Mouse (Mus musculus): ENCODE measurements around the gene Baiap2. TPM values are rescaled to one million over a fixed set of nuclear protein-coding genes. Genes with fewer than 3 reads are reported as not detected.
A peak's percentile ranks its signal among the peaks of the same experiment; 100 is the strongest.

Baiap2 gene
- total RNA-seq, 2 experiments from 2014 or later, result 249 to 287 TPM

DNA sequence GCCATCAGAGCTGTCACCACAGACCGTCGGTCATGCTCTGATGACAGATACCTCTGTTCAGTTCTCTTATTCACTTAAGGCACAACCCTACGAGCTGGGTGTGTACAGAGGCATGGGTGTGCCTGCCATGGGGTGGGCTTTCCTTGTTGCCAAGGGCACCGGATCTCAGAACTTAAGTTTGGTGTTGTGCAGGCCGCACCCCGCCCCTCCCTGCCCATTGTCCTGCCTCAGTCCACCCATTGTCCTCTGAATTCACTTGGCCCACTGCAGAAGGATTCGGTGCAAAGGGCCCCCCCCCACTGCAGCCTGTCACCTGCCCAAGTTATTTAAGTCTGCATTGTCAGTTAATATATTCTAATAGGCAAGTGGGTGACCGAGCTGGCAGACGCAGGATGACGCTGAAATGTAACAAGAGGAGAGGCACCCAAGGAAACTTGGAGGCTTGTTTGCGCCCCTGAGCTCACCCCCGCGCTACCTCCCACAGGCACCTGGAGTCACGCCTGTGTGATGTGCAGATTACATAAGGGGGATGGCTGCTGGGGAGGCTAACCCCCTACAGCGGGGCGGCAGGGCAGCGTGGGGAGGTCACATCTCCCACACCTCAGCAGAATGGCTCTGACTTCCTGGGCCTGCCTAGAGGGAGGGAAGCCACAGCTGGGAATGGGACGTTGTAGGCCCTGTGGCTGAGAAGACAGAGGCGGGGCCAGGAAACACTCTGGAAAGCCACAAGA is 4.6 kb upstream of the Baiap2 start:
- TF ChIP-seq CTCF (IDR thresholded peaks at IDR 0.05), result no peak
- peak overlapping the region; percentile 93 for H3K27ac ChIP-seq
- peak overlapping the region; percentile 23 for H3K4me3 ChIP-seq
- intact Hi-C loops (cut with DNase I), result loop anchor here (1.0 kb wide), 1 partner anchor 53 kb away; no protein-coding TSS in a partner anchor
- peak; percentile 67 to 73 for DNase-seq (ENCODE audit: extremely low spot score in 1 of 2, low spot score in 2 of 2)

DNA sequence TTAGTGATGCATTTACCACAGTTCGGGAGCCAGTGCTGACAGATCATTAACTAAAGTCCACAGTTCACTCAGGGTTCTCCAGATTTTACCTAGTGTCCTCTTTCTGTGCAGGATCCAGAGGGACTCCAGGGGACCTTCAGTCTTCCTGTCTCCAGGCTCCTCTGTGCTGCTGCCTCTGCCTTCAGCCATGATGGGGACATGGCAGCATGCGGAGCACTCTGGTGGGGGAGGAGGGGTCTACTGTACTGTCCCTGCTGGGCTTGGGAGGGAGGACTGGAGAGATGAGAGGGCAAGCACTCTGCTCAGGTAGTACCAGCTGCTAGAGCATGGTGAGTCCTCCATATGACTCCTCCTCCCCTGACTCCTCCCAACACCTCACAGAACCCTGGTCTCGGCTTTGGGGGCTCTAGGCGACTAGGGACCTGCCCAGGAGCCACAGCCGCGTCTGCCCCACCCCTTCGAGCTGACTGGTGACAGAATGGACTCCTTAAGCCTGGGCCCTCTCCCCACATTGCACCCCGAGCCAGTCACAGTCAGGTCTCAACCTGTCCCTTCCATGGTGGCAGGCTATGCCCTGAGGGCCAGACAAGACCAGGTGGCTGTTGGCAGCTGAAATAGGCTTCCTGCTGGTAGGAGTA is 3.4 kb upstream of the Baiap2 start:
- no peak for TF ChIP-seq CTCF (IDR thresholded peaks at IDR 0.05)
- intact Hi-C loops (cut with DNase I), result no loop called here
- Histone ChIP-seq H3K27ac (peak overlapping the region; percentile 93), H3K4me3 (peak overlapping the region; percentile 28)
- DNase-seq (ENCODE audit: extremely low spot score in 1 of 2, low spot score in 2 of 2), result no peak

DNA sequence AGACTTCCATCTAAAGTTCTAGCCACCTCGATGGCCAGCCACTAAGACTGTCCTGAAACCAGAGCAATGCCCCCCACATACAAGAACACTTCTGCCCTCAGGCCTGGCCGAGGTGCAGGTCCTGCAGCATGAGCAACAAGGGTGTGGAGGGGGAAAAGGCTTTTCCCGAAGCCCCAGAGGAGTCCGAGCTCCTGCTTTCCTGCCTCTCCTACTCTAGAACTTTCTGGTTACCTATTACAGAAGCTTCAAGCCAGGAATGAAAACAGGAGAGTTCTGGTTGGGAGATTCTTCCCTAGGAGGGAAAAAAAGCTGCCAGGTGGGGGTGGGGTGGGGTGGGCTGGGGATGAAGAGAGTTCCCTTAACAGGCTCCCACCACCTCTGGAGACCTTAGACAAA is 2.9 kb upstream of the Baiap2 start:
- H3K27ac ChIP-seq, result peak overlapping the region; percentile 93
- no peak for DNase-seq (ENCODE audit: extremely low spot score in 1 of 2, low spot score in 2 of 2)
- no peak for TF ChIP-seq CTCF (IDR thresholded peaks at IDR 0.05)
- H3K4me3 ChIP-seq, result peak overlapping the region; percentile 82
- intact Hi-C loops (cut with DNase I), result no loop called here

DNA sequence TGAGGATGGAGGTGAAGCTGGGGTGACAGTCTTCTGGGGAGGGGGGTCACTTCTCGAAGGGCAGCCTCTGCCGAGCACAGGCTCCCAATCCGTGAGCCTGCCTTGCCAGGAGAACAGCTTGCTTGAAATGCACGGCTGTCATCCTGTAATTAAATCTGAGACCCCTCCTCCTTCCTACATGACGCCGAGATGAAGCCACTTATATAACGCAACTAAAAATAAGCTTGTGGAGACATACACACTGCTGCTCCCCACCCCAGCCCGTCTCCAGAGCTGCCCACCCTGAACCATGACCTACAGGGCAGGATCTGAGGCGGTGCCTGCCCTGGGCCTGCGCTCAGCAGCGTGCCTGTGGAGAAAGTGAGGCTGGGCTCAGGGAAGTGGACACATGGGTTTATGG is 2.4 kb upstream of the Baiap2 start:
- Histone ChIP-seq H3K27ac (peak overlapping the region; percentile 93), H3K4me3 (peak overlapping the region; percentile 82)
- TF ChIP-seq CTCF (IDR thresholded peaks at IDR 0.05), result no peak
- intact Hi-C loops (cut with DNase I), result no loop called here
- DNase-seq (ENCODE audit: extremely low spot score in 1 of 2, low spot score in 2 of 2), result no peak

DNA sequence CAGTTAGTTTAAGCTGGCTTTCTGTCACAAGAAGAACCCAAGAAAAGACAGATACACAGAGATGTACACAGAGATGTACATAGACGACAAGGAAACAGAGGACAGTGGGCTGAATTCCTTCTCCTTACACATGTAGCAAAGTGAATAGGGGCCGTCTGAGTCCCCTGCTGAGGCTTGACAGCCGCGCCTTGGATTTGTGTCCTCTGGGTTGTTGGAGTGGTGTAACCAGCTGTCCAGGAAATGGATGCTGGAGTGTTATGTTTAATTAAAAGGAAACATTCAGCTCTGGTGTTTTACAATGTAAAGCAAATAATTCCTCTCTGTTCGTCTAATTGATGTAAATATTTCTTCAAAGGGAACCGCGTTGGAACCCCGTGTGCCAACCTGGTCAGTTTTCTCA is 769 bp upstream of the Baiap2 start:
- intact Hi-C loops (cut with DNase I), result loop anchor here (2.0 kb wide), 1 partner anchor 49 kb away; no protein-coding TSS in a partner anchor
- TF ChIP-seq CTCF (IDR thresholded peaks at IDR 0.05), result no peak
- Histone ChIP-seq H3K4me3 (peak overlapping the region; percentile 82), H3K27ac (peak overlapping the region; percentile 93)
- no peak for DNase-seq (ENCODE audit: extremely low spot score in 1 of 2, low spot score in 2 of 2)

DNA sequence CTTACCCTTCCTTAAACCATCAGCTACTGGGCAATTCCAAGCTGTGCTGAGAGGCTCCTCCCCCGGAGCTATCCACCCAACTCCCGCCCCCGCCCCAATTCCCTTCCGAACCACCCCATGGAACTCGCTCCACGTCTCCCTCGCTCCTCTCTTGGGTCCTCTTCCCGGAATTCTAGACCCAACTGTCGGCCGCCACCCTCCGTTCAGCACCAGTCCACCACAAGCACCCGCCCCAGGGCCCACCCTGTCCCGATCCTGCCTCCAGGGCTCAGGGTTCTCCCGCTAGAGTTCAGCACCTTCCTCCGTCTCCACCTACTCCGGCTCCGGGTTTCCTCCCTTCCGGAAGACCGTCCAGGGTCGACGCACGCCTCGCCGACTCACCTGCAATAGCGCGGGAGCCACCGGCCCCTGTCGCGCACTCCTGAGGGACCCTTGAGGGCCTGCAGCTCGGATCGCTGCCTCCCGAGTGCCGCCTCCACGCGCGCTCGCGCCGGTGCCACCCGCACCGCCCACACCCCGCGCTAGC is 299 bp upstream of the Baiap2 start:
- intact Hi-C loops (cut with DNase I), result loop anchor here (2.0 kb wide), 1 partner anchor 49 kb away; no protein-coding TSS in a partner anchor
- peak overlapping the region; percentile 82 for H3K4me3 ChIP-seq
- no peak for TF ChIP-seq CTCF (IDR thresholded peaks at IDR 0.05)
- DNase-seq (ENCODE audit: extremely low spot score in 1 of 2, low spot score in 2 of 2), result no peak
- H3K27ac ChIP-seq, result peak overlapping the region; percentile 93

DNA sequence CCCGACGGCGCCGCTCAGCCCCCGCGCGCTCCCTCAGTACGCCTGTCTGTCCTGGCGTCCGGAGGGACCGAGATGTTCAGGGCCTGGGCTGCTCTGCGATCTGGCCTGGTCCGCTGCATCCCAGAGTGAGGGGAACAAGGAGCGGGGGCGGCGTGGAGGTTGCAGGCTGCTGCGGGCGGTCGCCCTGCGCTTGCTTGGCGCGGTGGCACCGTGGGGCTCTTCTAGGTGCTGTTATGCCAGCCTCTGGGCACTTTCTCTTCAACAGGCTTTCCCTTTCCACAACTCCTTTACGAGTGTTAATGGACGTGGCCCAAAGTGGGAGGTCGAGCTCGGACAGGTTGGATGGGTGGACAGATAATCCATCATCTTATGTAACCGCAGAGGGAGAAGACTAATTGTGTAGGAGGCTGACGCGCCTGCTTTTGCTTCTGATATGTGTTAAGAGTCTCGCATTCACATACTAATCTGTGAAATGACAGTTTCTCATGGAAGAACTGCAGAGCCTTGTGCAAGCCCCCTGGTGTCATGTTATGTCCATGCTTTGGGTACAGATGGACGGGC is 945 bp downstream of the Baiap2 start:
- Histone ChIP-seq H3K27ac (peak overlapping the region; percentile 92), H3K4me3 (peak overlapping the region; percentile 97)
- peak in 1 of 2 experiments; percentile 54 for DNase-seq (ENCODE audit: extremely low spot score in 1 of 2, low spot score in 2 of 2)
- TF ChIP-seq CTCF (IDR thresholded peaks at IDR 0.05), result no peak
- intact Hi-C loops (cut with DNase I), result loop anchor here (2.0 kb wide), 1 partner anchor 47 kb away; no protein-coding TSS in a partner anchor

DNA sequence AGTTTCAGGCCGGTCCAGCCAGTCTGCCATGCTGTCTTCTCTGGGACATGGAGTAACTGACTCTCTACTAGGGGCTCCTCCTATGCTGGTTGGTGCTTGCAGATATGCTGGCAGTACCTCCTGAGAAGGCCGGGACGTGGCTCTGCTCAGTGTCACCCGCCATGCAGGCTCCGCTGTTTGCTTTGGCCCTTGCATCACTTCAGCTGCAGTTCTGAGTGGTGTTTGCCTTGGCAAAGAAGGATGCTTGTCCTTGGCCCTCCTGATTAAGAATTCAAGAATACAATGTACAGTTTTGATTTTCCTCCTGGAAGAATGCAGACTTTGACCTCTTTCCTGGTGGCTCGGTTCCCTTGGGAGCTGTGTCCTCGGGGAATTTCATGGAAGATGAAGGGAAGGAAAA is 2.8 kb downstream of the Baiap2 start:
- intact Hi-C loops (cut with DNase I), result no loop called here
- Histone ChIP-seq H3K4me3 (peak overlapping the region; percentile 97), H3K27ac (no peak overlapping the region)
- TF ChIP-seq CTCF (IDR thresholded peaks at IDR 0.05), result no peak
- DNase-seq (ENCODE audit: extremely low spot score in 1 of 2, low spot score in 2 of 2), result no peak

DNA sequence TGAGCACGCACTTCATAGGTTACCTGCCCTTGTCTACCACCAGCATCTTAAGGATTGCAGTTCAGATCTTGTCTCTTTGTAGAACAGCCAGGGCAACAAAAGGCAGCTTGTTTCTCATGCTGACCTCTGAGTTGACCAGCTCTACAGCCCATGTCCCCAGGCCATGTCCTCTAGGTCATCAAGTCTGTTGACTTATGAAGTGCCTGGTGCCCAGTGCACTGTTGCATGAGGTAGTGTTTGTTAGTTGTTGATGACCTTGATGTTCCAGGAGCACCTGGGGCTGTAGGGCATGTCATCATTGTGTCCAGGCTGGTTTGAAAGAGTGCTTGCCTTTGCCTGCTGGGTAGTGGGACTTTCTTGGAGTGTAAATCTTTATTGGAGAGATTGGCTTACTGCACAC is 4.9 kb downstream of the Baiap2 start:
- Histone ChIP-seq H3K27ac (no peak overlapping the region), H3K4me3 (peak overlapping the region; percentile 9)
- intact Hi-C loops (cut with DNase I), result no loop called here
- TF ChIP-seq CTCF (IDR thresholded peaks at IDR 0.05), result no peak
- no peak for DNase-seq (ENCODE audit: extremely low spot score in 1 of 2, low spot score in 2 of 2)

DNA sequence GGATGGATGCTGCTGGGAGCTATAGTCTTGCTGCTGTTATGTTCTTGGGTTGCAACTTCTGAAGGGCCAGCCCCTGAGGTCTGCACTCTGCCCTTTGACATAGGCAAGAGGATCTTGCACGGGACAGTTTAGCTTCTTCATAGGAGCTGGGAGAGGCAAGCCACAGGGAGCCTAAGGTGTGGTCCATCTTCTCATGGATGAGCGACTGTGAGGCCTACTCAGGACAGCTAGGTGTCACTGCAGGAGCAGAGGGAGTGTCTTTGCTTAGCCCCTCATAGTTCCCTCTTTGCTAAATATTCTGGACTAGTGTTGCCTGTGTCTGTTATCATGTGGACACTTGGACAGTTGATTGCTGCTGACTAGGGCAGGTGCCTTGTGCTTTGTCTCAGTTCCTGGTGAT is 5.3 kb downstream of the Baiap2 start:
- peak overlapping the region; percentile 9 for H3K4me3 ChIP-seq
- intact Hi-C loops (cut with DNase I), result no loop called here
- H3K27ac ChIP-seq, result no peak overlapping the region
- DNase-seq (ENCODE audit: extremely low spot score in 1 of 2, low spot score in 2 of 2), result no peak
- no peak; the same call in 1 of the 2 replicates for TF ChIP-seq CTCF (IDR thresholded peaks at IDR 0.05)

DNA sequence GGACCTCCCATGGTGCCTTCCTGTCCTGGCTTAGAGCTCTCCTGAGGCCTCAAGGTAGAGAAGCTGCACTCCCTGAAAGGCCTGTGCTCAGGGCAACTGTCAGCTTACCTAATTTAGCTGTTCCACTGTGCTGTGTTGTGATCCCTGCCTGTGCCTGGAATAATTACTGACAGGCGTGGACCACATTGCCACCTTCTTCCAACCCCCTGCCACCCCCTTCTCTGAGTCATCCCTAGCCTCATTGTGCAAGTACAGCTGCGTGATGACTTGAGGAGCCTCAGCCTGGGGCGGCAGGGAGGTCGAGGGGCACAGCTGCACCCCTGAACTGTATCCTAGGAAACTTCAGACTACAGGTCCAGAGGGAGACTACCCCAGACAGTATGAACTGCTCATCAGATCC is 5.7 kb downstream of the Baiap2 start:
- Histone ChIP-seq H3K27ac (no peak overlapping the region), H3K4me3 (no peak overlapping the region)
- TF ChIP-seq CTCF (IDR thresholded peaks at IDR 0.05), result no peak
- intact Hi-C loops (cut with DNase I), result no loop called here
- no peak for DNase-seq (ENCODE audit: extremely low spot score in 1 of 2, low spot score in 2 of 2)

DNA sequence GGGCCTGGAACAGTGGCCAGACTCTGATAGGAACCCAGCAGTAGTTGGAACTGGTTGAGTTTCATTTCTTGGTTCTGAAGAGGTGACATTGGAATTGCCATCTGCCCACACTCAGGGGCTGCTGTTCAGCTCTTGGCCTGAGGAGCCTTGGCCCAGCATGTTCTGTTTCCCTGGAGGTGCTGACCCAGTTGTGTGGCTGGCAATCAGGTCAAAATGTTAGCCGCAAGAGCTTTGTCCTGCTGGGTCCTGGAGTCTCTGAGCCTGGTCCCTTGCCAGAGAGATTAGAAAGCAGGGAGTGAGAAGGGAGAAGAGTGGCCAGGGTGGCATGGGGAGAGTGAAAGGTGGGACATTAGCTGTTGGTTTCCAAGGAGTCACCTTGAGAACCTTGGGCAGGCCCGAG is 6.2 kb downstream of the Baiap2 start:
- no peak for DNase-seq (ENCODE audit: extremely low spot score in 1 of 2, low spot score in 2 of 2)
- TF ChIP-seq CTCF (IDR thresholded peaks at IDR 0.05), result no peak
- intact Hi-C loops (cut with DNase I), result no loop called here
- no peak overlapping the region for H3K4me3 ChIP-seq
- H3K27ac ChIP-seq, result no peak overlapping the region

Measured in left cerebral cortex, adult 2 months (tissue).